Mouse (Mus musculus) large intestine, adult 2 months (tissue): ENCODE results near the gene Sycp2. TPM values are rescaled to one million over a fixed set of nuclear protein-coding genes. Genes with fewer than 3 reads are reported as not detected.

ENCODE experiments used
- DNase-seq: peaks from one replicate; pipeline ENCODE4 v3.0.0-alpha.2; 2012; ENCODE audit warnings: low read depth, low spot score
- WGBS: fragments of 180-500 bp; shearing (Covaris S2); methylation state at CpG from one replicate; pipeline ENCODE4 v1.1.7; 2018; 5-methylcytosine and 5-hydroxymethylcytosine counted together
- polyA plus RNA-seq: library from polyadenylated mRNA; depleted of rRNA; stranded (reverse); fragments of >200 nt; gene quantifications from 2 replicates; pipeline ENCODE4 v1.2.3, GENCODE M21; 2012; rRNA removed

Sycp2 gene
- polyA plus RNA-seq = not detected in 2 replicates

- 88% methylated on average over 52 of the region's 52 CpGs for WGBS
- no peak for DNase-seq
Measured at GRCm38 (mm10) chr2:178407053-178407815, at the start of gene Sycp2. Gene Sycp2, minus strand, starts transcription at chr2:178407685.

DNA sequence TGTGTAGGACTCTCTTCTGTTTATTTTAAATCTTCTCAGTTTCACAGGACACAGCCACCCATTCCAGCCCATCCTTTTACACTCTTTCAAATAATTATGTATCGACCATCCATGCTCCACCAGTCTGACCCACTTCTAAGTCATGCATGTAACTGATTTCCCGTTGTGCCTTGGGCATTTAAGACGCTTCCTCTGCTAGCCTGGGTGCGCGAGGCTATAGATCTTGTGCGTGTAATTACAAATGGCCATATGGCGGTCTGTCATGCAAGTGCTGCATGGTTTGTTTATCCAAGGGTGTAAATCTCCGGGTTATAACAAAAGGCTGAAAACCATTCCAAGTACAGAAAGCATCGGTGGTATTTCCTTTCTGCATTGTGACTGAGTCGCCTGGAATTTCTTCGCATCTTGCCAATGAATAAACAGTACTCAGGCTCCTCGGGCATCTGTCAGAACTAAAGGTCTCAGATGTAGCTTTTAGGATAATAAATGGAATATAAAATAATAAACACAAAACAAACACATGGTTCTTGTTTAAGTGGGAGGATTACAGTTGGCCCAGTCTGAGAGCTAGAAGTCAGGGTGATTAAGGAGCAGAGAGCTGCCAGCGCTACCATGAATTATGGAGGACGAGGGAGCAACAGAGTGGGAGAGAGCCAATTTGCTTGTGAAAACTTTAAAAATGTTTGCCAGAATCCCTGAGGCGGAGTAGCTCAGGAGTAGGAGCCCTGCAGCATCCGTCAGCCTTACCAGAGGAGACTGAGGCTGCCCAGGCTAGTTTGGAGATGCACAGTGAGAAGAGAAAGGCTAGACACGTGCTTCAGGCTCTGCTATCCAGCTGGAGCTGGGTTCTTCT, 47.4 kb upstream of the Sycp2 start:
- WGBS = 15% methylated on average over 17 of the region's 17 CpGs
- DNase-seq = no peak

DNA sequence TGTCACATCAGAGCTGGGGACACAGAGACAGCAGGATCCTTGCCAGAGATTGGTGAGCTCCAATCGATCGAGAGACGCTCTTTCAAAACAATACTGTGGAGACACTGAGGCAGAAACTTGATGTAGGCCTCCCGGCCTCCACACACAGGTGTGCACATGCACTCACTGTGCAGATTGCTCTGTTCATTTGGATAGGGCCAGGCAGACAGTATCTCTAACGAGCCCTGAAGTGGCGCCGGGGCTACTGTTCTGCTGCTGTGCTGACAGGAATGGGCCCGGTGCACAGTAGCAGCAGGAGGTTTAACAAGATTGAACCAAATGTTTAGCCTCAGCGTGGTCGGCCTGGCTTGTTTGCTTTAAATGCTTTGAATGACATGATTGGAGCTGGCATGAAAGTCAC, 43.5 kb upstream of the Sycp2 start:
- no peak for DNase-seq
- WGBS = 75% methylated on average over 10 of the region's 10 CpGs

GRCm38 (mm10) chr2:178450236-178450635, 42.8 kb upstream of the Sycp2 start:
- WGBS = 28% methylated on average over 2 of the region's 2 CpGs

GRCm38 (mm10) chr2:178449386-178449785, 41.9 kb upstream of the Sycp2 start:
- DNase-seq = no peak
- WGBS = 84% methylated on average over 4 of the region's 4 CpGs

More at GRCm38 (mm10) chr2:178450236-178450635, 42.8 kb upstream of the Sycp2 start:
- DNase-seq = no peak

DNA sequence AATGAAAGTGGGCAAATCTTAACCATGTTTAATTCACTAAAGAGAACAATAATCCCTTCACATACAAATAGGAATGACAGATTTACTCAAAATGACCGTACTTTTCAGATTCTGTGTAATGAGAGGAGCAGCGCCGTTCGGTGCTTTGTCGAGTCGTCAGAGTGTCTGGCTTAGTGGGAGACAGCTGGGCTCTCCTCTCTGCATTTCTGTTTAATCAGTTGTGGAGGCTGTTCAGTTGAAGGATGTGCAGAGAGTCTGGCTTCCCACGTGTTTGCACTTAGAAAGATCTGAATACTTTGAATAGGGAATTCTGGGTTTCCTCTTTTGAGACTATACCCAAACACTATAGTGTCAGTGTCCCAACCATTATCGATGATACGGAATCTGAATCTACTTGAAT, 29.8 kb upstream of the Sycp2 start:
- DNase-seq = no peak
- 64% methylated on average over 9 of the region's 9 CpGs for WGBS

DNA sequence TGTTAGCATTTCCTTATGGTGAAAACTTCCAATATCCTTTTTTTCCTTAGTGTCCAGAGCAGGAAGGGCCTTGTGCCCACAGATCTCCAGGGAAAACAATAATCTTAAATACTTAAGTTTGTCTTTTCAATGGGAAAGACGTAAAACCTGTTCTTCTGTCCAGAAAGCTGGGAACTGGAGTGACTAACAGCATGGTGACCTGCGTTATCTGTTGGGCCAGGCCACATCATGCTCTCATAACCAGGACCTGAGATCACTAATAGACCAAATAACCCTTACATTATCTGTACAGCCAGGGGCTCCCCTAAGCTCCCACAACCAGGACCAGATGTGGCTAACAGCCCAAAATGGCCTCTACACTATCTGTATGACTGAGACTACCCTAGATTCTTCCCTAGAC, 26.4 kb upstream of the Sycp2 start:
- DNase-seq = no peak
- WGBS = 72% methylated on average over 2 of the region's 2 CpGs

GRCm38 (mm10) chr2:178433495-178433894, 26.0 kb upstream of the Sycp2 start:
- no peak for DNase-seq
- WGBS = 40% methylated on average over 2 of the region's 2 CpGs

DNA sequence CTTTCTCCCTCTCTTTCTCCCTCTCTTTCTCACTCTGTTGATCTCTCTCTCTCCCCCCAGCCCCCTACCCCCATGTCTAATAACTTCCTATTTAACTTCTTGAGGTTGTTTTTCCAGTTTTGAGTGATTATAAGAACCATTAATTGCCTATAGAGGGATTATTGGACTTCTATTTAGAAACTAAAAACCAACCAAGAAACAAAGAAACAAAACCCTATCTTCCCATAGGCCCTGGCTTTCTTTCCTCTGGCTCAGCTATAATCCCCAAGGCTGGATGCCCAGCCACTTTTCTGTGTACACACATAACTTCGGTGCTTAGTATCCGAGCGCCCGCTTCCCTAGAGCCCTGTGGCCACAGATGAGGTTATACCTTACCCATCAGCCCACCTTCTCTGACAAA, 22.7 kb upstream of the Sycp2 start, which contains the start of gene Cdh26:
TSS of gene Cdh26 (plus strand) at position 301 of the 400 bp plus-strand sequence.
- WGBS = 90% methylated on average over 4 of the region's 4 CpGs
- no peak for DNase-seq

- no peak for DNase-seq
- WGBS = 46% methylated on average over 6 of the region's 6 CpGs
Measured at GRCm38 (mm10) chr2:178429426-178429825, 21.9 kb upstream of the Sycp2 start.

- DNase-seq = no peak
- WGBS = 85% methylated on average over 4 of the region's 4 CpGs
Measured at GRCm38 (mm10) chr2:178428676-178429075, 21.2 kb upstream of the Sycp2 start.

GRCm38 (mm10) chr2:178428183-178428582, 20.7 kb upstream of the Sycp2 start:
- 82% methylated on average over 9 of the region's 9 CpGs for WGBS
- DNase-seq = no peak

DNA sequence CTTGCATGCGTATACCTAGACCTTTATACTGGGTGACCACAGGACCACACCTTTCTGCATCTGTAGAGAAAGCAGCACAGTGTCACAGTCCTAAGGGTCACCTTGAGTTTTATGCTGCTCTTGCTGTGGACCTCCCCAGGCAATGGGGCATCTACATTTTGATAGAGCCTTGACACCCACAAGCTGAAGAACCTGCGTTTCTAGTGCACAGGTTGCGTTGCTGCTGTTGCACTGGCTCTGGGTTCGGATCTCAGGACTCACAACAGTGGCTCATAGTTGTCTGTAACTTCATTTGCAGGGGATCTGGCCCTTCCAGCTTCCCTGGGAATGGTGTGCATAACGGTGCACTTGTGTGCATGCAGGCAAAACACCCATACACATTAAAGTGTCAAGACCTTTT, 19.7 kb upstream of the Sycp2 start:
- WGBS = 84% methylated on average over 5 of the region's 5 CpGs
- no peak for DNase-seq

GRCm38 (mm10) chr2:178426229-178426628, 18.7 kb upstream of the Sycp2 start:
- WGBS = 22% methylated on average over 4 of the region's 4 CpGs
- DNase-seq = no peak

DNA sequence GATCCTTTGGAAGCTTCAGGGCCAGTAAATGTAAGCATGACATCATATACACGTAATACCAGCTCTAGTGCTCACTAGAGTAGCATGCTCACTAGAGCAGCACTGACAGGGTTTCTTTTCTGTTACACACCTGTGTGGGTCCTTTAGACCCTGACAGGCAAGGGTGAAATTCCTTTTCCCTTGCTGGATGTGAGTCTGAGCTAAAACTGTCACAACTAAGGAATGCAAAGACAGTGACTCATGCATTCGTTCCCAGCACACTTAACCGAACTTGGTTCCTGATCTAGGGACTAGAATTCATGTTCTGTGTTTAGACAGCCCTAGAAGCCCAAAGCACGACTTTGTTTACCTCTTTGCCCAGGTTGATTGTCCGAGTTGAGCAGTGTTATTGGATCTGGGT, 15.7 kb upstream of the Sycp2 start:
- no peak for DNase-seq
- 65% methylated on average over 5 of the region's 5 CpGs for WGBS

DNA sequence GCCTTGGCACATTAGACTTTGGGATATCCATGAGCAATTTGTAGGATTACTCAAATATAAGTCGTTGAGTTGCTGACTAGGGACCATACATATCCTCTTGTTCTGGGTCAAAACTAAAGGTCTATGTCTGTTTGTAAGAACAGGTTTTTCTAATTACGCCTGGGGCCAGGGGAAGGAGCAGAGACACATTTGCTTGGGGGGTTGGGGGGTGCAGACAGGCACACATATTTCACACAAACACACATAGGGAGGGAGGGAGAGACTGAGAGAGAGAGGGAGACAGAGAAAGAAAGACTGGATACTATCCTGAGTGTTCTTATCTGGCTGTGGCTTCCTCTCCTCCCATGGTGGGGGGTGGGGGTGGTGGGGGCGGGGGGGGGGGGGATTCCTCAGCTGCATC, 14.7 kb upstream of the Sycp2 start:
- WGBS = 43% methylated on average over 3 of the region's 3 CpGs

GRCm38 (mm10) chr2:178421603-178422002, 14.1 kb upstream of the Sycp2 start:
- DNase-seq = no peak
- WGBS = 76% methylated on average over 6 of the region's 6 CpGs

More for the DNA sequence above, 14.7 kb upstream of the Sycp2 start:
- DNase-seq = no peak

GRCm38 (mm10) chr2:178420576-178420975, 13.1 kb upstream of the Sycp2 start:
- no peak for DNase-seq
- WGBS = 90% methylated on average over 9 of the region's 9 CpGs

- WGBS = 89% methylated on average over 4 of the region's 4 CpGs
- no peak for DNase-seq
Measured at GRCm38 (mm10) chr2:178416970-178417369, 9.5 kb upstream of the Sycp2 start.

DNA sequence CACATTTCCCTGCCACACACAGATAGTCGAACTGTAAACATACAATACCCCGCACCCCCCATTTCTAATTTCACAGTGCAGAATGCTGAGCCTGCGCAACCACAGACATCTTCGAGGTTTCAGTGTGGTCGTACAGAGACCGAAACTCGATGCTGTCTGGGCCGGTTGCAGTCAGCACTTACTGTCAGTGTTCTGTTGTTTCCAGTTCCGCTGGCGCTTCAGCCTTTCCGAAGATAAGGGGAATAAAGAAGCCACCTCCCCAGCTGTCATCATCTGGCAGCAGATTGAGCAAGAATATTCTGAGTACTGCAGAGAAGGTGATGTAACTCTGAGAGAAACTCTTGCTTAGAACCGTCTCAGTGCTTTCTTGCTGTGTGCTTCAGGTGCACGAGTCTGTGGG, 8.9 kb upstream of the Sycp2 start:
- 76% methylated on average over 13 of the region's 13 CpGs for WGBS
- no peak for DNase-seq

GRCm38 (mm10) chr2:178415150-178415448, 7.6 kb upstream of the Sycp2 start:
- WGBS = 39% methylated on average over 3 of the region's 3 CpGs
- no peak for DNase-seq
